Mouse (Mus musculus) forebrain, embryonic 10.5 days (tissue): ENCODE results near the gene Slc4a10. TPM values are rescaled to one million over a fixed set of nuclear protein-coding genes. Genes with fewer than 3 reads are reported as not detected.

Experiments used
- DNase-seq: peaks from one replicate; pipeline ENCODE4 v3.0.0-alpha.2; 2017; ENCODE audit warnings: low spot score; ENCODE audit errors: extremely low spot score
- H3K27ac ChIP-seq: fragments of 300-500 bp; sonication (generic); 2 replicates; pipeline ENCODE4 v1.5.1; 2016; ENCODE audit warnings: mild to moderate bottlenecking
- H3K27me3 ChIP-seq: fragments of 300-500 bp; sonication (generic); 2 replicates; pipeline ENCODE4 v1.6.1; 2016; ENCODE audit warnings: mild to moderate bottlenecking; ENCODE audit not compliant: poor library complexity, severe bottlenecking
- H3K36me3 ChIP-seq: fragments of 300-500 bp; sonication (generic); replicated peaks from 2 replicates; pipeline ENCODE4 v1.6.1; 2016; ENCODE audit warnings: mild to moderate bottlenecking, moderate library complexity
- H3K4me1 ChIP-seq: fragments of 300-500 bp; sonication (generic); 2 replicates; pipeline ENCODE4 v1.6.1; 2016
- H3K4me3 ChIP-seq: fragments of 300-500 bp; sonication (generic); 2 replicates; pipeline ENCODE4 v1.5.1; 2016; ENCODE audit warnings: mild to moderate bottlenecking, moderate library complexity
- H3K9me3 ChIP-seq: fragments of 300-500 bp; sonication (generic); 2 replicates; pipeline ENCODE4 v1.6.1; 2016; ENCODE audit warnings: mild to moderate bottlenecking, moderate library complexity
- WGBS: fragments of 180-500 bp; shearing (Covaris S2); methylation state at CpG from one replicate; pipeline ENCODE4 v1.1.7; 2016; 5-methylcytosine and 5-hydroxymethylcytosine counted together
- polyA plus RNA-seq: library from polyadenylated mRNA; unstranded; fragments of >200 nt; fragmentation: Nextera tagmentation; extraction: Ambion mirVana; gene quantifications from 2 replicates; pipeline ENCODE4 v1.2.1, GENCODE M21; 2016

Slc4a10 gene
- polyA plus RNA-seq, 1 experiment from 2014 or later: 0.05 TPM

- no peaks in the 10 kb centered on the region for H3K27me3 ChIP-seq
- no peaks in the 10 kb centered on the region for H3K4me1 ChIP-seq
- no peaks in the 10 kb centered on the region for H3K36me3 ChIP-seq
- no peak overlapping the region for H3K27ac ChIP-seq
- 2% methylated on average over 2 of the region's 2 CpGs for WGBS
- H3K9me3 ChIP-seq: no peaks in the 10 kb centered on the region
- DNase-seq: no peak
- H3K4me3 ChIP-seq: no peak overlapping the region
These were observed 239.6 kb downstream of the Slc4a10 start for GRCm38 (mm10) chr2:62285847-62286246.

GRCm38 (mm10) chr2:62287532-62287931, 241.3 kb downstream of the Slc4a10 start:
- no peak for DNase-seq
- no peaks in the 10 kb centered on the region for H3K27me3 ChIP-seq
- no peaks in the 10 kb centered on the region for H3K9me3 ChIP-seq
- no peaks in the 10 kb centered on the region for H3K36me3 ChIP-seq
- H3K27ac ChIP-seq: no peak overlapping the region
- WGBS: 79% methylated on average over 4 of the region's 4 CpGs
- H3K4me1 ChIP-seq: no peaks in the 10 kb centered on the region
- no peak overlapping the region for H3K4me3 ChIP-seq

- Histone ChIP-seq H3K4me1 (0 out of 2 replicates have a peak, but pooled peaks cover 6% of the 10 kb centered on the region), H3K27me3 (no peaks in the 10 kb centered on the region), H3K4me3 (no peak overlapping the region), H3K36me3 (no peaks in the 10 kb centered on the region), H3K27ac (no peak overlapping the region), H3K9me3 (no peaks in the 10 kb centered on the region)
- no peak for DNase-seq
- WGBS: 62% methylated on average over 2 of the region's 2 CpGs
These were observed 247.6 kb downstream of the Slc4a10 start for GRCm38 (mm10) chr2:62293846-62294245.

GRCm38 (mm10) chr2:62301716-62302115, 255.5 kb downstream of the Slc4a10 start:
- Histone ChIP-seq H3K27me3 (no peaks in the 10 kb centered on the region), H3K4me3 (no peak overlapping the region), H3K4me1 (no peaks in the 10 kb centered on the region), H3K9me3 (no peaks in the 10 kb centered on the region), H3K36me3 (no peaks in the 10 kb centered on the region), H3K27ac (no peak overlapping the region)
- DNase-seq: no peak
- 92% methylated on average over 2 of the region's 2 CpGs for WGBS

- Histone ChIP-seq H3K27me3 (no peaks in the 10 kb centered on the region), H3K4me1 (no peaks in the 10 kb centered on the region), H3K9me3 (no peaks in the 10 kb centered on the region), H3K36me3 (no peaks in the 10 kb centered on the region), H3K27ac (no peak overlapping the region), H3K4me3 (no peak overlapping the region)
- 95% methylated on average over 5 of the region's 5 CpGs for WGBS
- no peak for DNase-seq
These were observed 260.7 kb downstream of the Slc4a10 start for GRCm38 (mm10) chr2:62306978-62307377.

GRCm38 (mm10) chr2:62307477-62307876, 261.2 kb downstream of the Slc4a10 start:
- 92% methylated on average over 2 of the region's 2 CpGs for WGBS
- no peaks in the 10 kb centered on the region for H3K27me3 ChIP-seq
- no peak for DNase-seq
- no peak overlapping the region for H3K27ac ChIP-seq
- no peaks in the 10 kb centered on the region for H3K36me3 ChIP-seq
- no peaks in the 10 kb centered on the region for H3K9me3 ChIP-seq
- no peaks in the 10 kb centered on the region for H3K4me1 ChIP-seq
- no peak overlapping the region for H3K4me3 ChIP-seq

GRCm38 (mm10) chr2:62316930-62317329, 270.7 kb downstream of the Slc4a10 start:
- no peaks in the 10 kb centered on the region for H3K9me3 ChIP-seq
- no peak for DNase-seq
- no peaks in the 10 kb centered on the region for H3K27me3 ChIP-seq
- H3K36me3 ChIP-seq: no peaks in the 10 kb centered on the region
- WGBS: 78% methylated on average over 2 of the region's 2 CpGs
- H3K4me1 ChIP-seq: no peaks in the 10 kb centered on the region
- H3K27ac ChIP-seq: no peak overlapping the region
- H3K4me3 ChIP-seq: no peak overlapping the region

- Histone ChIP-seq H3K27ac (no peak overlapping the region), H3K36me3 (no peaks in the 10 kb centered on the region), H3K9me3 (no peaks in the 10 kb centered on the region), H3K4me1 (no peaks in the 10 kb centered on the region), H3K27me3 (no peaks in the 10 kb centered on the region), H3K4me3 (no peak overlapping the region)
- DNase-seq: no peak
- 91% methylated on average over 3 of the region's 3 CpGs for WGBS
These were observed 273.2 kb downstream of the Slc4a10 start for GRCm38 (mm10) chr2:62319489-62319888.

GRCm38 (mm10) chr2:62323078-62323637, 276.9 kb downstream of the Slc4a10 start:
- Histone ChIP-seq H3K36me3 (no peaks in the 10 kb centered on the region), H3K27ac (no peak overlapping the region), H3K4me3 (no peak overlapping the region), H3K27me3 (no peaks in the 10 kb centered on the region), H3K9me3 (no peaks in the 10 kb centered on the region), H3K4me1 (no peaks in the 10 kb centered on the region)
- WGBS: 89% methylated on average over 9 of the region's 9 CpGs
- no peak for DNase-seq

GRCm38 (mm10) chr2:62325388-62325787, 279.1 kb downstream of the Slc4a10 start:
- no peaks in the 10 kb centered on the region for H3K27me3 ChIP-seq
- H3K36me3 ChIP-seq: no peaks in the 10 kb centered on the region
- WGBS: 95% methylated on average over 2 of the region's 2 CpGs
- no peak for DNase-seq
- H3K27ac ChIP-seq: no peak overlapping the region
- H3K4me3 ChIP-seq: no peak overlapping the region
- H3K9me3 ChIP-seq: no peaks in the 10 kb centered on the region
- no peaks in the 10 kb centered on the region for H3K4me1 ChIP-seq

GRCm38 (mm10) chr2:62331913-62332312, 285.7 kb downstream of the Slc4a10 start:
- Histone ChIP-seq H3K27me3 (no peaks in the 10 kb centered on the region), H3K4me3 (no peak overlapping the region), H3K4me1 (no peaks in the 10 kb centered on the region), H3K36me3 (no peaks in the 10 kb centered on the region), H3K9me3 (no peaks in the 10 kb centered on the region), H3K27ac (no peak overlapping the region)
- no peak for DNase-seq
- 76% methylated on average over 4 of the region's 4 CpGs for WGBS

GRCm38 (mm10) chr2:62332465-62332864, 286.2 kb downstream of the Slc4a10 start:
- H3K27ac ChIP-seq: no peak overlapping the region
- no peak for DNase-seq
- H3K27me3 ChIP-seq: no peaks in the 10 kb centered on the region
- WGBS: 72% methylated on average over 8 of the region's 8 CpGs
- H3K4me1 ChIP-seq: no peaks in the 10 kb centered on the region
- H3K9me3 ChIP-seq: no peaks in the 10 kb centered on the region
- H3K4me3 ChIP-seq: no peak overlapping the region
- H3K36me3 ChIP-seq: no peaks in the 10 kb centered on the region

GRCm38 (mm10) chr2:62334397-62335243, 288.4 kb downstream of the Slc4a10 start:
- Histone ChIP-seq H3K27me3 (no peaks in the 10 kb centered on the region), H3K9me3 (no peaks in the 10 kb centered on the region), H3K27ac (no peak overlapping the region), H3K4me3 (no peak overlapping the region), H3K36me3 (no peaks in the 10 kb centered on the region), H3K4me1 (no peaks in the 10 kb centered on the region)
- no peak for DNase-seq
- 95% methylated on average over 4 of the region's 4 CpGs for WGBS
